Mouse (Mus musculus) bone marrow macrophage, adult 2 months (primary cell): ENCODE measurements around the gene Kcng4. TPM values are rescaled to one million over a fixed set of nuclear protein-coding genes. Genes with fewer than 3 reads are reported as not detected.

Experiments used
- H3K27ac ChIP-seq: 2 replicates; pipeline ENCODE4 v1.5.1; 2012; ENCODE audit warnings: low read depth, low read length; ENCODE audit not compliant: insufficient read depth
- H3K4me1 ChIP-seq: 2 replicates; pipeline ENCODE4 v1.6.1; 2012; ENCODE audit warnings: low read length; ENCODE audit not compliant: control insufficient read depth, insufficient read depth
- H3K4me3 ChIP-seq: 2 replicates; pipeline ENCODE4 v1.5.1; 2012; ENCODE audit warnings: mild to moderate bottlenecking, low read length, moderate library complexity; ENCODE audit not compliant: insufficient read depth
- CTCF ChIP-seq: IDR thresholded peaks from 2 replicates; pipeline ENCODE4 v1.5.1; 2012; ENCODE audit warnings: low read depth, mild to moderate bottlenecking, low read length, moderate library complexity
- POLR2A ChIP-seq: IDR thresholded peaks from 2 replicates; pipeline ENCODE4 v1.6.1; 2012; ENCODE audit warnings: mild to moderate bottlenecking, low read depth, low read length, borderline replicate concordance
- polyA plus RNA-seq: library from polyadenylated mRNA; stranded (reverse); fragments of >200 nt; gene quantifications from 2 replicates; pipeline ENCODE4 v1.2.4, GENCODE M21; 2012; ENCODE audit not compliant: missing spikeins, insufficient read depth, insufficient read length

Kcng4 gene
- polyA plus RNA-seq, 1 experiment = not detected

DNA sequence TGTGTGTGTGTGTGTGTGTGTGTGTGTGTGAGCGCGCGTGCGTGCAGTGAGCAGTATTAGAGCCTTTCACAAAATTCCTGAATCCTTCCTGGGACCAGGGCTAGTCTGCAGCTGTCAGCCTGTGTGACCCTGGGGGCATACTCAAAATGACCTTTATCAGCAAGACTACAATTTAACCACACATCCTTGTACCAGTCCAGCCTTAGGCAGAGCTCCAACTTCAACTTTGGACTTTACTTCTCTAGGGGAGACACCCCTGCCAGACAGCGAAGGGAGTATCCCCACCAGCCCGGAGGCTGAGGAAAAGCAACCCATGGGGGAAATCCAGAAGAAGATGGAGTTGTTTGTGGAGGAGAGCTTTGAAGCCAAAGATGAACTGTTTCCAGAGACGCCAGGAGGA is 44.0 kb downstream of the Kcng4 start:
- H3K4me1 ChIP-seq = no peaks in the 10 kb centered on the region
- TF ChIP-seq CTCF (no peak), POLR2A (no peak)
- no peak overlapping the region for H3K27ac ChIP-seq

DNA sequence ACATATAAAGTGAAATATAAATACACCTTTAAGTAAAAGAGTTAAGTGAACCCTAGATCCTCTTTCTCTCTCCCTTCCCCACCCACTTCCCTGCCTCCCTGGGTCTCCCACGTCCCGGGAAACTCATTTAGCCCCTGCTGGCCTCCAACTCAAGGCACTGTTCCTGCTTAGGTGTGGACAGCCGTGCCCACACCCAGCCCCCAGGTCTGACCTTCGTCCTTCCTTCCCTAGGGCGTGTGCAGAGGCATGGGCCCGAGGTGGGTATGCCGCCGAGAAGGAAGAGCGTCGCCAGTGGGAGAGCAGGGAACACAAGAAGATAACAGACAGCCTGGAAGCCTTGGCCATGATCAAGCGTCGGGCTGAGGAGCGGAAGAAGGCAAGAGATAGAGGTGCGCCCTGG is 45.1 kb downstream of the Kcng4 start:
- Histone ChIP-seq H3K27ac (no peak overlapping the region), H3K4me3 (no peak overlapping the region), H3K4me1 (no peaks in the 10 kb centered on the region)
- TF ChIP-seq POLR2A (no peak), CTCF (no peak)

More for the DNA sequence above, 44.0 kb downstream of the Kcng4 start:
- no peak overlapping the region for H3K4me3 ChIP-seq

GRCm38 (mm10) chr8:119588844-119589243 is 46.6 kb downstream of the Kcng4 start:
- H3K4me3 ChIP-seq = no peak overlapping the region
- no peaks in the 10 kb centered on the region for H3K4me1 ChIP-seq
- no peak for TF ChIP-seq POLR2A
- no peak for TF ChIP-seq CTCF
- H3K27ac ChIP-seq = no peak overlapping the region

- TF ChIP-seq CTCF (no peak), POLR2A (no peak)
- no peak overlapping the region for H3K4me3 ChIP-seq
- H3K27ac ChIP-seq = no peak overlapping the region
- H3K4me1 ChIP-seq = no peaks in the 10 kb centered on the region
Measured at GRCm38 (mm10) chr8:119588321-119588720, 47.2 kb downstream of the Kcng4 start.

GRCm38 (mm10) chr8:119585901-119586300 is 49.6 kb downstream of the Kcng4 start:
- Histone ChIP-seq H3K27ac (no peak overlapping the region), H3K4me1 (no peaks in the 10 kb centered on the region), H3K4me3 (no peak overlapping the region)
- TF ChIP-seq CTCF = no peak
- no peak for TF ChIP-seq POLR2A

DNA sequence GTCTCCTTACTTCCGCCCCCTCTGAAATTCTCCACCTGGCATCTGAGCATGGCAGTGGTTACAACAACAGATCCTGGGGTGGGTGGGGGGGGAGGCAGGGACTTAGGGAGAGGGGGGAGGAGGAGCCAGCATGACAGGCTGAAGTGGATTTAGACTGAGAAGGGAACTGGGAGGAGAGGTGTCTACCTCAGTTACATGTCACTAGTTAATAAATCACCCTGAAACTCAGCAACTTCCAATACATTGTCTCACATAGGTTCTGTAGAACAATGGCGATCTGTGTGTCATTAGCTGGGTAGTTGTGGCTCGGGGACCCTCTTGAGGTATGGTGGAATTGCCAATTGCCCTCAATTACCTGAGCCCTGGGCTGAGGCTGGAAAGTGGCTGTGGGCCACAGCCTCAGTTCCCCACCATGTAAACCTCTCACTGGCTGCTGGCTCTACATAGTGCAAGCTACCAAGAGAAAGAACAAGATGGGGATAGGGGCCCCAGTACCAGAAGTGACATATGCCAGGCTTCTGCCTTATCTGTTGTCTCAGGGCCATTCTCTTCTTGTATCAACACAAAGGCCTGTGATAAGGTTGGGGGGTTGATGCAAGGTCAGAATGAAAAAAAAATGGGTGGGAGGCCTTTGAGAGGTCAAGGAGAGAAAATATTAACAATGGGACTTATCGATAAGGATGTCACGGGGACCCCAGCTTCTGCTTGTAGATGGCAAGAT is 54.9 kb downstream of the Kcng4 start:
- Histone ChIP-seq H3K27ac (no peak overlapping the region), H3K4me1 (0 out of 2 replicates have a peak, but pooled peaks cover 3% of the 10 kb centered on the region), H3K4me3 (no peak overlapping the region)
- no peak for TF ChIP-seq POLR2A

DNA sequence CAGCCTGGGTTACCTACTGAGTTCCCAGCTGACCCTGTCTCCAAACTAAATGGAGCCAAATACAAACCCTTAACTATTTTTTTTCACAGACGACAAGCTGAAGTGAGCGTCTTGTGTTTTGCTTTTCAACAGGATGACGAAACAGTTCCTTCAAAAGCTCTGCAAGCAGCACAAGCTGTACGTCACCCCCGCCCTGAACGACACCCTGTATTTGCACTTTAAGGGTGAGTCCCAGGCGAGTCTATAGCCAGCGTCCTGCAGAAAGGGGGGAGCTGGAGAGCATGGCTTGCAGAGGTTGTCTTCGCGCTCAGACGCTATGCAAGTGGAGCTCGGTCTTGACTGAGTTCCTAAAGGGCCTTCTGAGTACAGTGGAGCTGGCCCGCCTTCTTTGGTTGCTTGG is 56.4 kb downstream of the Kcng4 start:
- 0 out of 2 replicates have a peak, but pooled peaks cover 4% of the 10 kb centered on the region for H3K4me1 ChIP-seq
- no peak for TF ChIP-seq POLR2A
- no peak for TF ChIP-seq CTCF
- H3K27ac ChIP-seq = no peak overlapping the region
- H3K4me3 ChIP-seq = no peak overlapping the region

DNA sequence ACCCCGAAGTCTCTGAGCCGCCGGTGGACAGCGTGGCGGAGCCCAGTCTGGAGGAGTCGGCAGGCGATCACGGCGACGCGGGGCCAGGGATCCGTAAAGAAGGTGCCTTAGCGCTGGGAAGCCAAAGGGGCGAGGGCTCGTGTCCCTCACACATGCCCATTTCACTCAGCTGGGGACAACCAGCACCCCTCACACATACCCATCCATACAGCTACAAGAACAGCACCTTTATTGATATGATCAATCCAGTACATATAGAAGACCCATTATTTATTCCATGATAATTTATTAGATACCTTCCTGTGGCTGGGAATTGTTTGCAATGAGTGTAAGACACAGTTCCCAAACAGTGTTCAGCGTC is 60.1 kb downstream of the Kcng4 start:
- no peak for TF ChIP-seq POLR2A
- no peak for TF ChIP-seq CTCF
- H3K4me1 ChIP-seq = peaks cover 9% of the 10 kb centered on the region; the same call in 1 of the 2 replicates
- H3K27ac ChIP-seq = no peak overlapping the region
- H3K4me3 ChIP-seq = peak overlapping the region; percentile 77

DNA sequence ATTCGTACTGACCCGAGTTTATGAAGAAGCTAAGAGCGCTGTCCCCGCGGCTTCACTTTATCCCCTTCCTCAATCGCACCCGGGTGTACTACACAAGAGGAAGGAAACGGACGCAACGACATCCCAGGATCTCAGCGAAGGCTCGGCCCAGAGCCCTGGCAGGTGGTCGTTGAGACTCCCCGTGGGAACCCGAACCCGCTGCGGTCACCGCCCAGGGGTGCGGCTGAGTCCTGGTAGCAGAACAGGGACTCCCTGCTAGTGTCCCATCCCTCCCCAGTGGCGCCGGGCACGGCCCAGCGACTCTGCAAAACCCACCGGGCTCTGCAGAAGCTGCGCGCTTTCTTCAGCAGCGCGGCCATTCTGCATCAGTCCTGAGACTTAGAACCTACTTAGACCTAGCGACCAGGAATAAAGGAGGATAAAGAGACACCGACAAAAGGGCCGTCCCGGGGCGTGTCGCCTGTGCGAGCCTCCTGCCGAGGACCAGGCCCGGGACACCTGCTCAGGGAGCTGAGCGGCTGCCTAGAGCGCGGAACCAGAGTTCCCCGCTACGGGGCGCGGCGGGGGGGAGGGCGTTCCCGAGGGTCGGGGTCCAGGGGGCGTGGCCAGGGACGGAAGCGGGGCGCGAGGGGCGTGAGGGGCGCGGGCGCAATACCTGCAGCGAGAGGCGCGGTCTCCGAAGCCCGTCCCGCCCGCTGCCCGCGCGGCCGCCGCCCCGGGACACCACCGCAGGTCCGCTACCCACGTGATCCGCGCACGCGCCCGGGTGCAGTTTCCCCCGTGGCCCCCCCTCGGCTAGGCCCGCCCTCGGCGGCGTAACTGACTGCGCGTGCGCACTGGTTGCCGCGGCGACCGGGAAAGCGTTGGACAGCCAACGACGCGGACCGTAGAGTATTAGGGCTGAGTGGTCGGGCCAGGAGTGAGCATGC is 60.8 kb downstream of the Kcng4 start, which contains the start of the genes Hsdl1 and Dnaaf1:
Gene Hsdl1 (minus strand): TSS at position 747 of the 929 bp plus-strand sequence.
Gene Dnaaf1 (plus strand): TSS at position 799 of the 929 bp plus-strand sequence.
- no peak for TF ChIP-seq CTCF
- no peak for TF ChIP-seq POLR2A
- H3K4me3 ChIP-seq = peak within 1 kb of the TSS; percentile 77
- peak within 1 kb of the TSS; percentile 9 for H3K27ac ChIP-seq
- peaks cover 9% of the 10 kb centered on the region; the same call in 1 of the 2 replicates for H3K4me1 ChIP-seq

Other genes with a start within 250 kb of the Kcng4 start
- gene Mlycd, start 240.8 kb downstream of the Kcng4 start, polyA plus RNA-seq = 14.2 and 14.3 TPM in 2 replicates
- gene Osgin1, start 201.6 kb downstream of the Kcng4 start, polyA plus RNA-seq = 33.8 and 34.3 TPM in 2 replicates
- not detected in 2 replicates for gene Necab2, start 189.0 kb downstream of the Kcng4 start, polyA plus RNA-seq
- not detected in 2 replicates for gene Slc38a8, start 134.0 kb downstream of the Kcng4 start, polyA plus RNA-seq
- 33.1 and 37.9 TPM in 2 replicates for gene Mbtps1, start 76.9 kb downstream of the Kcng4 start, polyA plus RNA-seq
- 29.3 and 30.7 TPM in 2 replicates for gene Hsdl1, start 60.5 kb downstream of the Kcng4 start, polyA plus RNA-seq
- gene Dnaaf1, start 60.4 kb downstream of the Kcng4 start, polyA plus RNA-seq = not detected in 2 replicates
- gene Taf1c, start 30.5 kb downstream of the Kcng4 start, polyA plus RNA-seq = 7.1 TPM in 2 replicates
- not detected in 2 replicates for gene Adad2, start 22.9 kb downstream of the Kcng4 start, polyA plus RNA-seq
- not detected in 2 replicates for gene Wfdc1, start 30.7 kb upstream of the Kcng4 start, polyA plus RNA-seq
- gene Atp2c2, start 64.3 kb upstream of the Kcng4 start, polyA plus RNA-seq = not detected in 2 replicates
- gene Tldc1, start 142.7 kb upstream of the Kcng4 start, polyA plus RNA-seq = 5.4 and 6.5 TPM in 2 replicates
- gene Cotl1, start 204.9 kb upstream of the Kcng4 start, polyA plus RNA-seq = 472 and 492 TPM in 2 replicates
- 7.6 and 8.3 TPM in 2 replicates for gene Klhl36, start 226.6 kb upstream of the Kcng4 start, polyA plus RNA-seq